Mouse (Mus musculus) ovary, adult 18-20 months (tissue): ENCODE data around the gene Thra.
"Not testable (repeated sequence)": the region's sequence is repeated elsewhere in the genome, so short reads cannot be mapped to it uniquely, and the experiment has no call there.

Source experiments
- DNase-seq: peaks from one replicate; pipeline ENCODE4 v3.0.0; 2022; ENCODE audit warnings: low spot score, mixed read lengths

Thra gene

GRCm38 (mm10) chr11:98740393-98741050, at the start of gene Thra:
Thra (plus strand) TSS chr11:98740638.
- peak; percentile 73 for DNase-seq

GRCm38 (mm10) chr11:98693201-98693600, 47.2 kb upstream of the Thra start:
- no peak for DNase-seq

- DNase-seq, result no peak
These were observed 46.7 kb upstream of the Thra start for GRCm38 (mm10) chr11:98693746-98694145.

GRCm38 (mm10) chr11:98694301-98694700, 46.1 kb upstream of the Thra start:
- DNase-seq, result no peak

- no peak for DNase-seq
These were observed 45.0 kb upstream of the Thra start for GRCm38 (mm10) chr11:98695408-98695807.

- DNase-seq, result no peak
These were observed 43.8 kb upstream of the Thra start for GRCm38 (mm10) chr11:98696454-98697216.

GRCm38 (mm10) chr11:98697225-98697624, 43.2 kb upstream of the Thra start:
- DNase-seq, result no peak

GRCm38 (mm10) chr11:98698849-98699640, 41.4 kb upstream of the Thra start:
- DNase-seq, result no peak

GRCm38 (mm10) chr11:98699911-98700310, 40.5 kb upstream of the Thra start:
- no peak for DNase-seq

GRCm38 (mm10) chr11:98701213-98701670, 39.2 kb upstream of the Thra start, which contains the start of gene Csf3:
Csf3 (plus strand) TSS chr11:98701263.
- no peak for DNase-seq

- no peak for DNase-seq
These were observed 38.1 kb upstream of the Thra start for GRCm38 (mm10) chr11:98702323-98702722.

GRCm38 (mm10) chr11:98705021-98705420, 35.4 kb upstream of the Thra start:
- DNase-seq, result no peak

- peak; percentile 53 for DNase-seq
These were observed 32.8 kb upstream of the Thra start for GRCm38 (mm10) chr11:98707401-98708281.

- peak; percentile 42 for DNase-seq
These were observed 32.0 kb upstream of the Thra start for GRCm38 (mm10) chr11:98708282-98708956.

GRCm38 (mm10) chr11:98709001-98709741, 31.3 kb upstream of the Thra start:
- DNase-seq, result peak; percentile 50

- peak; percentile 55 for DNase-seq
These were observed 29.9 kb upstream of the Thra start for GRCm38 (mm10) chr11:98710416-98711045.

- DNase-seq, result no peak
These were observed 29.4 kb upstream of the Thra start for GRCm38 (mm10) chr11:98711046-98711434.

- DNase-seq, result not testable (repeated sequence)
These were observed 28.4 kb upstream of the Thra start for GRCm38 (mm10) chr11:98712009-98712408.

- no peak for DNase-seq
These were observed 26.7 kb upstream of the Thra start for GRCm38 (mm10) chr11:98713703-98714102.

GRCm38 (mm10) chr11:98715946-98716345, 24.5 kb upstream of the Thra start:
- DNase-seq, result no peak
